Mouse (Mus musculus) heart, embryonic 13.5 days (tissue): ENCODE measurements around the gene Gm9936. TPM values are rescaled to one million over a fixed set of nuclear protein-coding genes. Genes with fewer than 3 reads are reported as not detected.

Experiments used
- ATAC-seq: fragments of 200-750 bp; cut with Nextera tagmentation; 2 replicates; pipeline ENCODE4 v1.8.0; 2017; ENCODE audit warnings: moderate TSS enrichment; ENCODE audit not compliant: insufficient number of reproducible peaks, low FRiP score, low TSS enrichment; ENCODE audit errors: extremely low read depth
- H3K27ac ChIP-seq: fragments of 300-500 bp; sonication (generic); replicated peaks from 2 replicates; pipeline ENCODE4 v1.5.1; 2015; ENCODE audit warnings: moderate library complexity, mild to moderate bottlenecking, inconsistent platforms
- H3K27me3 ChIP-seq: fragments of 300-500 bp; sonication (generic); replicated peaks from 2 replicates; pipeline ENCODE4 v1.6.1; 2015; ENCODE audit warnings: mild to moderate bottlenecking, inconsistent platforms
- H3K36me3 ChIP-seq: fragments of 300-500 bp; sonication (generic); 2 replicates; pipeline ENCODE4 v1.6.1; 2015; ENCODE audit warnings: mild to moderate bottlenecking, inconsistent platforms
- H3K4me1 ChIP-seq: fragments of 300-500 bp; sonication (generic); 2 replicates; pipeline ENCODE4 v1.6.1; 2015; ENCODE audit warnings: inconsistent platforms
- H3K4me2 ChIP-seq: fragments of 300-500 bp; sonication (generic); 2 replicates; pipeline ENCODE4 v1.6.1; 2015; ENCODE audit warnings: inconsistent platforms, mild to moderate bottlenecking, moderate library complexity
- H3K4me3 ChIP-seq: fragments of 300-500 bp; sonication (generic); 2 replicates; pipeline ENCODE4 v1.5.1; 2015; ENCODE audit warnings: moderate library complexity, mild to moderate bottlenecking, inconsistent platforms
- H3K9ac ChIP-seq: fragments of 300-500 bp; sonication (generic); 2 replicates; pipeline ENCODE4 v1.6.1; 2015; ENCODE audit warnings: inconsistent platforms, mild to moderate bottlenecking, moderate library complexity
- H3K9me3 ChIP-seq: fragments of 300-500 bp; sonication (generic); 2 replicates; pipeline ENCODE4 v1.6.1; 2016; ENCODE audit warnings: inconsistent platforms
- WGBS: fragments of 180-500 bp; shearing (Covaris S2); methylation state at CpG from one replicate; pipeline ENCODE4 v1.1.7; 2015; ENCODE audit warnings: mixed read lengths; 5-methylcytosine and 5-hydroxymethylcytosine counted together
- microRNA-seq: library from miRNA; unstranded; fragments of <30 nt; microRNA quantifications from one replicate; pipeline ENCODE4, GENCODE M21; 2016
- polyA plus RNA-seq: library from polyadenylated mRNA; unstranded; fragments of >200 nt; fragmentation: Nextera tagmentation; extraction: Ambion mirVana; gene quantifications from 2 replicates; pipeline ENCODE4 v1.2.1, GENCODE M21; 2015

The Gm9936 gene
- polyA plus RNA-seq, 1 experiment from 2014 or later: not detected

- H3K36me3 ChIP-seq: peaks cover 41% of the 10 kb centered on the region
- no peak overlapping the region for H3K4me2 ChIP-seq
- ATAC-seq: no peak
- no peaks in the 10 kb centered on the region for H3K27me3 ChIP-seq
- peaks cover 48% of the 10 kb centered on the region for H3K4me1 ChIP-seq
- H3K9me3 ChIP-seq: no peaks in the 10 kb centered on the region
- no peak overlapping the region for H3K9ac ChIP-seq
- H3K4me3 ChIP-seq: no peak overlapping the region
- H3K27ac ChIP-seq: no peak overlapping the region
- 73% methylated on average over 10 of the region's 10 CpGs for WGBS
Measured at GRCm38 (mm10) chr5:114809181-114809756, 49.2 kb downstream of the Gm9936 start.

- WGBS: 71% methylated on average over 8 of the region's 8 CpGs
- ATAC-seq: no peak
- no peak overlapping the region for H3K9ac ChIP-seq
- H3K4me2 ChIP-seq: no peak overlapping the region
- 0 out of 2 replicates have a peak overlapping the region, but pooled peaks have one; percentile 5 for H3K27ac ChIP-seq
- H3K4me3 ChIP-seq: no peak overlapping the region
- H3K27me3 ChIP-seq: no peaks in the 10 kb centered on the region
- peaks cover 48% of the 10 kb centered on the region for H3K4me1 ChIP-seq
- H3K36me3 ChIP-seq: peaks cover 50% of the 10 kb centered on the region
- H3K9me3 ChIP-seq: no peaks in the 10 kb centered on the region
Measured at GRCm38 (mm10) chr5:114808385-114808784, 50.1 kb downstream of the Gm9936 start.

GRCm38 (mm10) chr5:114807893-114808292, 50.6 kb downstream of the Gm9936 start:
- 63% methylated on average over 6 of the region's 6 CpGs for WGBS
- Histone ChIP-seq H3K9ac (no peak overlapping the region), H3K36me3 (peaks cover 54% of the 10 kb centered on the region), H3K27me3 (no peaks in the 10 kb centered on the region), H3K4me3 (no peak overlapping the region), H3K27ac (peak overlapping the region; percentile 91), H3K4me1 (peaks cover 47% of the 10 kb centered on the region), H3K9me3 (no peaks in the 10 kb centered on the region), H3K4me2 (peak overlapping the region; percentile 56)
- ATAC-seq: no peak

GRCm38 (mm10) chr5:114807468-114807867, 51.0 kb downstream of the Gm9936 start:
- H3K9me3 ChIP-seq: no peaks in the 10 kb centered on the region
- no peak for ATAC-seq
- peaks cover 42% of the 10 kb centered on the region for H3K4me1 ChIP-seq
- H3K4me3 ChIP-seq: 0 out of 2 replicates have a peak overlapping the region, but pooled peaks have one; percentile 3
- WGBS: 11% methylated on average over 8 of the region's 8 CpGs
- H3K4me2 ChIP-seq: peak overlapping the region; percentile 56
- peak overlapping the region; percentile 91 for H3K27ac ChIP-seq
- H3K9ac ChIP-seq: peak overlapping the region; percentile 62
- peaks cover 56% of the 10 kb centered on the region for H3K36me3 ChIP-seq
- H3K27me3 ChIP-seq: no peaks in the 10 kb centered on the region

GRCm38 (mm10) chr5:114807063-114807462, 51.4 kb downstream of the Gm9936 start:
- peaks cover 42% of the 10 kb centered on the region for H3K4me1 ChIP-seq
- peaks cover 60% of the 10 kb centered on the region for H3K36me3 ChIP-seq
- 15% methylated on average over 9 of the region's 9 CpGs for WGBS
- no peaks in the 10 kb centered on the region for H3K27me3 ChIP-seq
- peak overlapping the region; percentile 62 for H3K9ac ChIP-seq
- peak overlapping the region; percentile 56 for H3K4me2 ChIP-seq
- no peaks in the 10 kb centered on the region for H3K9me3 ChIP-seq
- 0 out of 2 replicates have a peak overlapping the region, but pooled peaks have one; percentile 3 for H3K4me3 ChIP-seq
- H3K27ac ChIP-seq: peak overlapping the region; percentile 91
- ATAC-seq: no peak

- ATAC-seq: no peak
- Histone ChIP-seq H3K4me3 (no peak overlapping the region), H3K9me3 (no peaks in the 10 kb centered on the region), H3K36me3 (peaks cover 64% of the 10 kb centered on the region), H3K27me3 (no peaks in the 10 kb centered on the region), H3K4me1 (peaks cover 42% of the 10 kb centered on the region), H3K27ac (peak overlapping the region; percentile 91), H3K9ac (peak overlapping the region; percentile 62), H3K4me2 (peak overlapping the region; percentile 56)
- WGBS: 71% methylated on average over 8 of the region's 8 CpGs
Measured at GRCm38 (mm10) chr5:114806636-114807035, 51.8 kb downstream of the Gm9936 start.

Small RNAs within 50 kb of the gene (microRNA-seq; reads per million reads assigned to microRNA genes)
- 12.2 reads per million, percentile 29 among the genes with 10 or more reads in this experiment for gene Mir6240

Other genes with a start within 250 kb of the Gm9936 start
- 0.71 and 0.83 TPM in 2 replicates for gene Trpv4, start 200.3 kb downstream of the Gm9936 start, polyA plus RNA-seq
- 50.5 and 50.8 TPM in 2 replicates for gene Gltp, start 167.7 kb downstream of the Gm9936 start, polyA plus RNA-seq
- gene Tchp, start 150.9 kb downstream of the Gm9936 start, polyA plus RNA-seq: 8.0 and 8.1 TPM in 2 replicates
- gene Ankrd13a, start 84.0 kb downstream of the Gm9936 start, polyA plus RNA-seq: 28.5 and 29.3 TPM in 2 replicates
- 28.1 and 30.3 TPM in 2 replicates for gene Git2, start 83.2 kb downstream of the Gm9936 start, polyA plus RNA-seq
- 53.8 and 54.5 TPM in 2 replicates for gene 1500011B03Rik, start 35.2 kb downstream of the Gm9936 start, polyA plus RNA-seq
- not detected in 2 replicates for gene 4930519G04Rik, start 5.0 kb downstream of the Gm9936 start, polyA plus RNA-seq
- 4.5 and 6.2 TPM in 2 replicates for gene Oasl2, start 38.3 kb upstream of the Gm9936 start, polyA plus RNA-seq
- gene Oasl1, start 64.6 kb upstream of the Gm9936 start, polyA plus RNA-seq: 0.56 and 0.67 TPM in 2 replicates
- gene 2210016L21Rik, start 83.5 kb upstream of the Gm9936 start, polyA plus RNA-seq: 37.4 and 40.6 TPM in 2 replicates
- 0.13 and 0.17 TPM in 2 replicates for gene Hnf1a, start 112.4 kb upstream of the Gm9936 start, polyA plus RNA-seq
- gene Sppl3, start 152.5 kb upstream of the Gm9936 start, polyA plus RNA-seq: 6.5 and 6.9 TPM in 2 replicates
- 16.7 and 18.7 TPM in 2 replicates for gene Gm10401, start 239.6 kb upstream of the Gm9936 start, polyA plus RNA-seq